Mouse (Mus musculus): Measurements from ENCODE around the gene Tmem107. TPM values are rescaled to one million over a fixed set of nuclear protein-coding genes. Genes with fewer than 3 reads are reported as not detected.

Tmem107 gene
- polyA plus RNA-seq, 1 experiment from 2014 or later, result 60.8 TPM

GRCm38 (mm10) chr11:69121001-69121740 lies 50.6 kb downstream of the Tmem107 start:
- Histone ChIP-seq H3K27me3 (ENCODE audit: insufficient read depth, low read length) (no peaks in the 10 kb centered on the region), H3K4me2 (ENCODE audit: low read length) (peak overlapping the region; percentile 92), H3K36me3 (ENCODE audit: insufficient read depth, low read length) (no peaks in the 10 kb centered on the region), H3K4me3 (replicated peaks; ENCODE audit: low read depth, low read length) (peak overlapping the region; percentile 66), H3K9ac (ENCODE audit: low read depth, low read length) (peak overlapping the region; percentile 67; the same call in 1 of the 2 replicates), H3K9me3 (replicated peaks; ENCODE audit: low read length) (no peaks in the 10 kb centered on the region), H3K27ac (peak overlapping the region; percentile 83; the same call in 1 of the 2 replicates), H3K4me1 (replicated peaks; ENCODE audit: insufficient read depth, low read length) (peaks cover 12% of the 10 kb centered on the region)
- ATAC-seq (replicated peaks; ENCODE audit: low FRiP score, low read depth) (no peak), DNase-seq (ENCODE audit: low spot score) (no peak)
- no peak for TF ChIP-seq CTCF (IDR thresholded peaks at IDR 0.05; ENCODE audit: low read depth)
- WGBS, result under 1% methylated on average over 31 of the region's 33 CpGs

GRCm38 (mm10) chr11:69121741-69122335 lies 51.2 kb downstream of the Tmem107 start:
- no peak for TF ChIP-seq CTCF (IDR thresholded peaks at IDR 0.05; ENCODE audit: low read depth)
- under 1% methylated on average over 29 of the region's 32 CpGs for WGBS
- peak overlapping the region; percentile 67 for H3K9ac ChIP-seq (ENCODE audit: low read depth, low read length)
- peak overlapping the region; percentile 83 for H3K27ac ChIP-seq
- DNase-seq (ENCODE audit: low spot score) (peak; percentile 65), ATAC-seq (replicated peaks; ENCODE audit: low FRiP score, low read depth) (no peak)
- H3K36me3 ChIP-seq (ENCODE audit: insufficient read depth, low read length), result no peaks in the 10 kb centered on the region
- no peaks in the 10 kb centered on the region for H3K9me3 ChIP-seq (replicated peaks; ENCODE audit: low read length)
- H3K27me3 ChIP-seq (ENCODE audit: insufficient read depth, low read length), result no peaks in the 10 kb centered on the region
- peak overlapping the region; percentile 66 for H3K4me3 ChIP-seq (replicated peaks; ENCODE audit: low read depth, low read length)
- peaks cover 12% of the 10 kb centered on the region for H3K4me1 ChIP-seq (replicated peaks; ENCODE audit: insufficient read depth, low read length)
- peak overlapping the region; percentile 92 for H3K4me2 ChIP-seq (ENCODE audit: low read length)

DNA sequence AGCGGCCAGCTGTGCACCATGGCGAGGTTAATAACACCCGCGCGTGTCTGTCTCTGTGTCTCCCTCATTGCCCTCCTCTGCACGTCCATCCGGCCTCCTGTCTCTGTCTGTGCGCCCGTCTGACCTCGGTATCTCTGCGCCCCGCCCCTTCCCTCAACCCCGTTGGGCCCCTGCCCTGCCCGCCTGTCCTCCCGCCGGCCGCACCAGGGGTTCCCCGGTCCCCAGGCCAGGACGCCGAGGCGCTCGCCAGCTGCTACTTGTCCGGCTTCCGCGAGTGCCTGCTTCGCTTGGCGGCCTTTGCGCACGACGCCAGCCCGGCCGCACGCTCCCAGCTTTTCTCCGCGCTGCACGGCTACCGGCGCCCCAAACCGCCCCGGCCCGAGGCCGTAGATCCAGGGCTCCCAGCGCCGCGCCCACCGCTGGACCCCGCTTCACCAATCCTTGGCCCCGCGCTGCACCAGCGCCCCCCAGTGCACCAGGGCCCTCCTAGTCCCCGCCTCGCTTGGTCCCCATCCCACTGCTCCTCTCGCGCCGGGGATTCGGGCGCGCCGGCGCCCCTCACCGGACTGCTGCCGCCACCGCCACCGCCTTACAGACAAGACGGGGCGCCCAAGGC lies 51.8 kb downstream of the Tmem107 start, which contains the start of gene 9130213A22Rik:
9130213A22Rik (minus strand) TSS at position 254 of the 616 bp plus-strand sequence.
- no peaks in the 10 kb centered on the region for H3K9me3 ChIP-seq (replicated peaks; ENCODE audit: low read length)
- H3K36me3 ChIP-seq (ENCODE audit: insufficient read depth, low read length), result no peaks in the 10 kb centered on the region
- H3K4me2 ChIP-seq (ENCODE audit: low read length), result peak within 1 kb of the TSS; percentile 92
- H3K4me1 ChIP-seq (replicated peaks; ENCODE audit: insufficient read depth, low read length), result peaks cover 12% of the 10 kb centered on the region
- ATAC-seq (replicated peaks; ENCODE audit: low FRiP score, low read depth) (peak; percentile 41), DNase-seq (ENCODE audit: low spot score) (peak; percentile 94)
- H3K27ac ChIP-seq, result peak within 1 kb of the TSS; percentile 83
- TF ChIP-seq CTCF (IDR thresholded peaks at IDR 0.05; ENCODE audit: low read depth), result peak; percentile 80
- H3K9ac ChIP-seq (ENCODE audit: low read depth, low read length), result peak within 1 kb of the TSS; percentile 67
- peak within 1 kb of the TSS; percentile 66 for H3K4me3 ChIP-seq (replicated peaks; ENCODE audit: low read depth, low read length)
- under 1% methylated on average over 58 of the region's 66 CpGs for WGBS
- no peaks in the 10 kb centered on the region for H3K27me3 ChIP-seq (ENCODE audit: insufficient read depth, low read length)

Other genes with a start within 250 kb of the Tmem107 start
- gene Ndel1, start 198.9 kb upstream of the Tmem107 start, polyA plus RNA-seq (2015; fragmentation: Nextera tagmentation; extraction: Ambion mirVana), result 86.1 and 90.9 TPM in 2 replicates
- 0.13 and 0.17 TPM in 2 replicates for gene Rnf222, start 182.3 kb upstream of the Tmem107 start, polyA plus RNA-seq (2015; fragmentation: Nextera tagmentation; extraction: Ambion mirVana)
- gene Rpl26, start 169.2 kb upstream of the Tmem107 start, polyA plus RNA-seq (2015; fragmentation: Nextera tagmentation; extraction: Ambion mirVana), result 1,114 and 1,312 TPM in 2 replicates
- 0.29 TPM in 1 of 2 replicates, not detected in the other for gene Odf4, start 143.7 kb upstream of the Tmem107 start, polyA plus RNA-seq (2015; fragmentation: Nextera tagmentation; extraction: Ambion mirVana)
- 8.9 and 11.3 TPM in 2 replicates for gene Arhgef15, start 113.3 kb upstream of the Tmem107 start, polyA plus RNA-seq (2015; fragmentation: Nextera tagmentation; extraction: Ambion mirVana)
- gene Slc25a35, start 102.7 kb upstream of the Tmem107 start, polyA plus RNA-seq (2015; fragmentation: Nextera tagmentation; extraction: Ambion mirVana), result 11.1 and 11.5 TPM in 2 replicates
- 55.6 and 58.3 TPM in 2 replicates for gene Rangrf, start 95.6 kb upstream of the Tmem107 start, polyA plus RNA-seq (2015; fragmentation: Nextera tagmentation; extraction: Ambion mirVana)
- 20.9 and 23.3 TPM in 2 replicates for gene Pfas, start 62.3 kb upstream of the Tmem107 start, polyA plus RNA-seq (2015; fragmentation: Nextera tagmentation; extraction: Ambion mirVana)
- 27.6 and 27.7 TPM in 2 replicates for gene Ctc1, start 54.9 kb upstream of the Tmem107 start, polyA plus RNA-seq (2015; fragmentation: Nextera tagmentation; extraction: Ambion mirVana)
- gene Aurkb, start 25.2 kb upstream of the Tmem107 start, polyA plus RNA-seq (2015; fragmentation: Nextera tagmentation; extraction: Ambion mirVana), result 49.3 and 61.1 TPM in 2 replicates
- gene Borcs6, start 11.1 kb upstream of the Tmem107 start, polyA plus RNA-seq (2015; fragmentation: Nextera tagmentation; extraction: Ambion mirVana), result 11.9 and 13.3 TPM in 2 replicates
- 66.7 and 67.7 TPM in 2 replicates for gene Vamp2, start 17.7 kb downstream of the Tmem107 start, polyA plus RNA-seq (2015; fragmentation: Nextera tagmentation; extraction: Ambion mirVana)
- 7.4 and 9.9 TPM in 2 replicates for gene Per1, start 24.4 kb downstream of the Tmem107 start, polyA plus RNA-seq (2015; fragmentation: Nextera tagmentation; extraction: Ambion mirVana)
- gene Hes7, start 49.6 kb downstream of the Tmem107 start, polyA plus RNA-seq (2015; fragmentation: Nextera tagmentation; extraction: Ambion mirVana), result 0.42 and 0.50 TPM in 2 replicates
- gene 9130213A22Rik, start 51.8 kb downstream of the Tmem107 start, polyA plus RNA-seq (2015; fragmentation: Nextera tagmentation; extraction: Ambion mirVana), result 0.25 and 0.31 TPM in 2 replicates
- gene Aloxe3, start 55.1 kb downstream of the Tmem107 start, polyA plus RNA-seq (2015; fragmentation: Nextera tagmentation; extraction: Ambion mirVana), result 0.54 and 0.69 TPM in 2 replicates
- gene Alox12b, start 86.2 kb downstream of the Tmem107 start, polyA plus RNA-seq (2015; fragmentation: Nextera tagmentation; extraction: Ambion mirVana), result 0.27 and 0.36 TPM in 2 replicates
- 0.17 and 0.61 TPM in 2 replicates for gene Alox8, start 127.0 kb downstream of the Tmem107 start, polyA plus RNA-seq (2015; fragmentation: Nextera tagmentation; extraction: Ambion mirVana)
- 0.13 and 0.24 TPM in 2 replicates for gene Gucy2e, start 166.2 kb downstream of the Tmem107 start, polyA plus RNA-seq (2015; fragmentation: Nextera tagmentation; extraction: Ambion mirVana)